Mouse (Mus musculus): ENCODE measurements around the gene 1700086D15Rik.

Gene 1700086D15Rik

GRCm38 (mm10) chr11:65159791-65160190, at the start of gene 1700086D15Rik:
1700086D15Rik (minus strand) TSS chr11:65159891.
- DNase-seq (ENCODE audit: low read depth, low spot score), result no peak

DNA sequence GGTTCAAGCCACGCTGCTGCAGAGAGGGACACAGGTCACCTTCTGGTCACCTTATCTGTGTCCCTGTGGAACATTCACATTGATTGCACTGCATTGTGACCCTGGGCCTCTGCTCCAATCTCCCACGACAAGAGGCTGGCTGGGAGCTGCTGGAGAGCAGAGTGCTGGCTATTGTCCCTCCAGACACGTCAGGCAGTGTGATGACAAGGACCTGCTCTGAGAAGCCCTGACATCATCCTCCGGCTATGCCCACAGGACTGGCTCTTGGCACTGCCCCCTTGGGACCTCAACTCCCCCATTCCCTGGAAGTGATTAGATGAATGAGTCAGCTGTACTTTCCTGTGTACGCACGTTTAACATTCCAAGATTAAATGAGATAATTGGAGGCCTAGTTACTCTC, 49.8 kb upstream of the 1700086D15Rik start:
- no peak for DNase-seq (ENCODE audit: low read depth, low spot score)

DNA sequence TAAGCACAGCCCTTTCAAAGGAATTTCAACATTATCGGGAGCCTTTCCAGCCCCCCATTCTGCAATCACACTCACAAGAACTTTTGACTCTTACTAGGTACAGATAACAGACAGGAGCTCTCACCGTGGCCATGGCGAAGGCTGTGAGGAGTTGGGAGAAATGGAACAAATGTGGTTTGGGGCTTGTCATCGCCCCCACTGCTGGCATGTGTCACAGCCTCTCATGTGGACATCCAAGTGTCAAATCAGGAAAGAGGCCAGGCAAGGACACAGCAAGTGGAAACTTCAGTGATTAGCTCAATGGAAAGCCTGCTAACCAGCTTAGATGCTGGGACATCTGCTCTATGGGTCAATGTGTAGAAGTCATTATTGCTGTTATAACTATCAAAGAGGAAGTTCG, 45.6 kb upstream of the 1700086D15Rik start:
- no peak for DNase-seq (ENCODE audit: low read depth, low spot score)

DNA sequence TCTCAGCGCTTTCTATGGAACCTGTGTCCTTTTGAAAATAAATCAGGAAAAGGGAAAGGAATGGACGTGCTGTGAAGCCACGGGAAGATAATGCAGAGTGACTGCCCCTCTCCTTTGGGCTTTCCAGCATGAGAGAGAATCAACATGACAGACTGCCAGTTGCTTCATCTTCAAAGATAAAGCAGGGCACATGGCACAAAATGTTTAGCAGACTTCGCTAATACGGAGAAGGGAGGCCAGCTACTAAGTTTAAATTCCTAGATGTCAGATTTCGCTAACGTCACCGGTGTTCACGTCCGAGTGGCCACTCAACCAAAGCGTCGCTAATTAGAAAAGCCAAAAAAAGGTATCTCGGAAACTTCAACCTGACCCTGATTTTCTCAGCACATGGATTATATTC, 45.0 kb upstream of the 1700086D15Rik start:
- DNase-seq (ENCODE audit: low read depth, low spot score), result no peak

GRCm38 (mm10) chr11:65203020-65203419, 43.3 kb upstream of the 1700086D15Rik start:
- no peak for DNase-seq (ENCODE audit: low read depth, low spot score)

DNA sequence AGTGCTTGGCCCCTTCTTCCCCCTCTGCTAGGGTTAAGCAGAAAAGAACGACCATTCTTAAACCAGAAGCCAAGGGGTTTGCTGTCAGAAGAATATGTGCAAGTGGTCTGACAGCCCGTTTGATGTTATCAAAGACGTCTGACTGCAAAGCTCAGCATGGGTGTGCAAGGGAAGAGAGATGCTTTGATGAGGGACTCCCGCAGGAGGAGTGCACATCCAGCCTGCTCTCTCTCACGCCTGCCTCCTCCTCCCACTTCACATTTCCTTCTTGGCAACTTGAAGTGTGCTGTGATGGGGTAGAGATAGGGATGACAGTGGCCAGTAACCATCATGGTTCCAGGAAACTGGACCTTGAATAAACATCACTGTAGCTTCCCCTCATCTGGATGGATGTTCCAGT, 42.5 kb upstream of the 1700086D15Rik start:
- DNase-seq (ENCODE audit: low read depth, low spot score), result no peak

- DNase-seq (ENCODE audit: low read depth, low spot score), result no peak
These were observed 38.3 kb upstream of the 1700086D15Rik start for GRCm38 (mm10) chr11:65198026-65198425.

GRCm38 (mm10) chr11:65197280-65197679, 37.6 kb upstream of the 1700086D15Rik start:
- peak; percentile 24 for DNase-seq (ENCODE audit: low read depth, low spot score)

DNA sequence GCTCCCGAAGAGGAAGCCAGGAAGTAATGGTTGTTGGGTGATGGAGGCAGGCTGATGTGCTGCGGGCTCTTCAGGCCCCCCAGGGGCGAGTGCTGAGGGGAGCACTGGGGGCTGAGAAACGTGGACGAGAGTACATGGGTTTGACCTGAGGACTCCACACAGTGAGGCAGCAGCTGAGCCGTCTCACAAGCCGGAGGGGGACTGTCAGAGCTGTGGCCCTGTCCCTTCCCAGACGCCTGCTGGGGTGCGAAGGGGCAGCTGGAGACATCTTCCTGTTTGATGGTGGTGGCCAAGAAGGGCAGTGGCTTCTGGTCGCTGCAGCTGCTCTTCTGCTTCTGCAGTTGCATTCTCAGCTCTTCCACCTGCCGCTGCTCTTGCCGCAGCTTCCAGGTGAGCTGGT, 27.3 kb upstream of the 1700086D15Rik start:
- DNase-seq (ENCODE audit: low read depth, low spot score), result no peak

DNA sequence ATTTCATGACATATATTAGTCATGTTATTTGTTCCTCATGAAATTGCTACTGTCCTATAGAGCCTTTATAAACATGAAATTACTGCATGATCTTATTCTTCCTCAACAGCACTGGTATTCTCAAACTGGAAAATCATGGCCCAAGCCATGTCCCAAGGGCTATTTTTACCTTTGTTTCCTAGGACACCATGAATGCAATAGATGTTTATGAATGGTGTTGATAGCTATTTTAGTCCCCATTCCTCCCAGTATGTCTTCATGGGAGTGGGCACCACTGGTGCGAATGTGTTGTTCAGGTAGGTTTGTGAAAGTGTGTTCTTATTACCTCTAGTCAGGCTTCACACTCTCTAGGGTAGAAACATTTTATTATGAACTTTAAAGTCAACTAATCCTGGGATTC, 25.4 kb upstream of the 1700086D15Rik start:
- DNase-seq (ENCODE audit: low read depth, low spot score), result no peak

- DNase-seq (ENCODE audit: low read depth, low spot score), result no peak
These were observed 10.5 kb upstream of the 1700086D15Rik start for GRCm38 (mm10) chr11:65170121-65170750.

DNA sequence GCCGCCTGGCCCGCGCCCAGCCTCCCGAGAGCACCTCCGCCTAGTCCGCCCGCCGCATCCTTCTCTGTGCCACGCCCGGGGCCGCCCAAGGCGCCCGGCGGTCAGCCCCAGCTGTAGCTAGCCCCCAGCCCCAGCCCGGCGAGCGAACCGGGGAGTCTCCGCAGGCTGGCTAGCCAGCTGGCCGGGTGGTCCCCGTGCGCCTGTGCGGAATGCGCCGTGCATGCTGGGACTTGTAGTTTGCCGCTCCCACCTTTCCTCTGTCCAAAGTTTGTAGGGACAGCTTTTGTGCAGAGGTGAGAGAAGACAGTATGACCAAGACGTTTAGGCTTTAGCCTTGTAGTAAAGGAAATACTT, 3.1 kb upstream of the 1700086D15Rik start, which contains the start of gene Arhgap44:
Gene Arhgap44 (minus strand): TSS at position 195 of the 354 bp plus-strand sequence.
- peak; percentile 57 for DNase-seq (ENCODE audit: low read depth, low spot score)

- DNase-seq (ENCODE audit: low read depth, low spot score), result peak; percentile 29
These were observed 2.4 kb upstream of the 1700086D15Rik start for GRCm38 (mm10) chr11:65161881-65162766.

DNA sequence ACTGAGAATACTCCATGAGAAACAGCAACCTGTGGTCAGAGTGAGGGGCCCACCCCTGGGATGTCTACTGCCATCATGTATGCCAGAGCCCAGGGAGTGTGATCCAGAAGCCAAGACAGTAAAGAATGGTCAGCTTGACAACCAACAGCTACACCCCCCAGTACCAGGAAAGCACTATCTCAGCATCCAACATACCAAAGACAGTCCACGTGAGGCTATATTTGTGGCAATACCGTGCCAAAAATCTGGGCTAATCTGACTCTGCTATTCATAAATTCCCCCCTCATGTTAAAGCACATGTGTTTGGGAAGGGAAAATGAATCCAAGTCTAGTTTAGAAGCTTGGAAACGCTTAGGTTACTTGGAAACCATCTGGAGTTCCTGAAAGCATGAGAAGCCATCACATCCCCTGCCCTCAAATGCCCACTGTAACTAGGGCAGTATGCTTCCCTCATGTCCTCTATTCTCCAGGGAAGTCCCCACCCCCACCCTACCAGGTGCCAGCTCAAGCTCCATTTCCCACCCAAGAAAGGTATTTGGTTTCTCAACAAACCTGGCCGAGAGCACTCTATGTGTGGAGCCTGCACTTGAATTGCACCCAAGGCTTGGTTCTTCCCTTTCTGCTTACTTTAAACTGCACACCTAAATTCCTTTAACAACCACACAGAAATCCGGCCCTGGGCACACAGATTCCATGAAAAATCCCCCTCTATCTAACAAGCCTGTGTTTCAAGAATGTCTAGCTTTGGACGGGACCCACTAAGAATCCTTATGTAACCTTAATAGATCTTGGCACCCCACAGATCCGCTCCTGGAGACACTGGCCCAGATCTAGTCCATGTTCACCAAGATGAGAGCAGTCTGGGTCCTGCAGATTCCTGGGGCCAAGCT, 1.5 kb upstream of the 1700086D15Rik start:
- no peak for DNase-seq (ENCODE audit: low read depth, low spot score)

GRCm38 (mm10) chr11:65158658-65158990, 1.1 kb downstream of the 1700086D15Rik start:
- no peak for DNase-seq (ENCODE audit: low read depth, low spot score)

DNA sequence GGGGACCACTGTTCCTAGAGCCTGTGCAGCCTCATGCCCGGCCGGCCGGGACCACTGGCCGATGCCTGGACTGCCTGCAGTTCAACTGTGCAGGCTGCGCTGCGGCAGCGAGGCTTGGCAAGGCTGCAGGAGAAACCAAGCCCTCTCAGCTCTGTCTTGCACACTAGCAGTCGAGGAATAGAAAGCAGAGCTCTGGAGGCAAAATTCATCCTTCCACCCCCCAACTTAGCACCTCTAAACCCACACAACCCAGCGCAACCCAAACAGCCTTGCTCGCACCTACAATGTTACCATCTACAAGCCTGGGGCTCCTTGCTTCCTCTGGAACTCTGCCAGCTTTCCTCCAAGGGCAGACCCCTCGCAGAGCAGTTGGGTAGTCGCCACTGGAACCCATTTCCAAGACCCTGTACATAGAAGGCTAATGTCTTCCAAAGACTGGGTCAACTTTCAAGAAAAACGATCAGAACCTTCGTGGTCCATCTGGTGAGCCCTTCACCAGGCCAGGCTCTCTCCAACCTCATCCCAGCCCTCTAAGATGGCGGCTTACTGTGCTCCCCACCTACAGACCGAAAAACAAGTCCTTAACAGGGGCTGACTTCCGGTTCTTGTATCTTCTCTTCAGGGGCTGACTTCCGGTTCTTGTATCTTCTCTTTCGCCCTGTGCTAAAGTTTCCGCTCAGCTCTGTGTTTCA, 1.6 kb downstream of the 1700086D15Rik start:
- no peak for DNase-seq (ENCODE audit: low read depth, low spot score)

- no peak for DNase-seq (ENCODE audit: low read depth, low spot score)
These were observed 6.7 kb downstream of the 1700086D15Rik start for GRCm38 (mm10) chr11:65153006-65153405.

DNA sequence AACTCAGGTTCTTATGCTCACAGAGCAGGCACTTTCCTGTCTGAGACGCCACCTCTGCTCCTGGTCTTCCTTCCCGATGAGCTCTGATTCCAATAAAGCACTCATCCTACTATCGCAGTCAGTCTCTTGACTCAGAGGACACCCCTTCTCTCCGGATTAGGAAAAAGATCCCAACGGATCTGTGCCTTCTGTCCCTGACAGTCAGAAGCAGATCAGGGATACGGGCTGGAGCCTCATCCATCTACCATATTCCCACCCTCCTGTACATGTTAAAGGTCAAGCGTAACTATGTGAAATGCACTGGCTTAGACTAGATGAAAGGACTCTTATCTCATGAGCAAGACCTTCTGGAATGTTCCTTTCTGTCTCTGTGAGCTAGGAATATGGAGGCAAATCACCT, 11.2 kb downstream of the 1700086D15Rik start:
- no peak for DNase-seq (ENCODE audit: low read depth, low spot score)

DNA sequence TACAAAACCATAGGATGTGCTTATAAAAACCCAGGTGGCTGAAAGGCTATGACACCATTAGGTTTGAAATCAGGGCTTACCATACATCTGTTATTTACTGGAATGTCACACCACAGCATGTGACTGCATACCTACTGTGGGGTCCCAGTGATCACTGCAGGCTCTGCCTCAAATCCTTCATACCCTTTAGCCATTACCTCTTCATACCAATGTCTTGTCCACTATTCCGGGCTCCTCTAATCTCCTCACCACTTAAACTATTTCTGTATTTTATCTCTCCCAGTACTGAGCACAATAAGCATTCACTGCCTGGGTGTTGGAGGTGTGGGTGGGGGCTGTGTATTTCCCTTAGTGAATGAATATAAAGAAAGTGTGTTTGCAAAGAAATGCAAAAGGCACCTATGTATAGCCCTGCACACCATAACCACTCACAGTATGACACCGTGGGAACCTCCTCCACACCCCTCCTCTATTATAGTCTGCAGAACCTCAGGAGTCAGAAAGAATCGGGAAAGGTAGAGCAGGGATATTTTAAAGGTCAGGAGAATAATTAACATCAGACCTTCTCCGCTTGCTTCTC, 16.8 kb downstream of the 1700086D15Rik start:
- no peak for DNase-seq (ENCODE audit: low read depth, low spot score)

DNA sequence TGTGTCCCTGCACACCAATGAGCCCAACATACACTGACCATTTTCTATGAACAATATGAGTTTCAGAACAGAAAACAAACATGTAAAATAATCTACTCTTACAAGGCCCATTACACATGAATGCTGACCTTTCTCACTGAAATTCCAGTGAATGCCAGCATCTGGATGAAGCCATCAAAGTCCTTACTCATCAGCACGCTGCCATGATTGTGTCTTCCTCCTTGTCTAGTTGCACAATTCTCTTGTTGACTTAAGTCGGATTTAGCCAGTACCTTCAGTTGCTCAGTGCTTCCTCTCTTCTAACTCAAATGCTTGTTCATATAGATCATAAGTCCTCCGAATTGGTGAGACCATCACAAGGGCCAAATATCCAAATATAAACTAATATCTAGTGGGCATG, 20.7 kb downstream of the 1700086D15Rik start:
- DNase-seq (ENCODE audit: low read depth, low spot score), result no peak

GRCm38 (mm10) chr11:65137145-65137652, 22.5 kb downstream of the 1700086D15Rik start:
- DNase-seq (ENCODE audit: low read depth, low spot score), result no peak

All from WW6 (cell line).